Mouse (Mus musculus) neural tube, embryonic 14.5 days (tissue): Measurements from ENCODE around the gene Mthfd1. TPM values are rescaled to one million over a fixed set of nuclear protein-coding genes. Genes with fewer than 3 reads are reported as not detected.

ENCODE experiments used
- ATAC-seq: fragments of 200-750 bp; cut with Nextera tagmentation; 2 replicates; pipeline ENCODE4 v1.8.0; 2017; ENCODE audit warnings: low read depth, mild to moderate bottlenecking, moderate TSS enrichment, moderate library complexity
- H3K27ac ChIP-seq: fragments of 300-500 bp; sonication (generic); 2 replicates; pipeline ENCODE4 v1.5.1; 2014; ENCODE audit warnings: low read depth, mild to moderate bottlenecking, control low read depth, low read length, moderate library complexity, mixed read lengths
- H3K27me3 ChIP-seq: fragments of 300-500 bp; sonication (generic); 2 replicates; pipeline ENCODE4 v1.6.1; 2014; ENCODE audit warnings: low read length; ENCODE audit not compliant: control insufficient read depth, insufficient read depth
- H3K36me3 ChIP-seq: fragments of 300-500 bp; sonication (generic); 2 replicates; pipeline ENCODE4 v1.6.1; 2014; ENCODE audit warnings: low read length, mixed read lengths; ENCODE audit not compliant: control insufficient read depth, insufficient read depth
- H3K4me1 ChIP-seq: fragments of 300-500 bp; sonication (generic); 2 replicates; pipeline ENCODE4 v1.6.1; 2014; ENCODE audit warnings: low read length; ENCODE audit not compliant: control insufficient read depth, insufficient read depth
- H3K4me2 ChIP-seq: fragments of 300-500 bp; sonication (generic); 2 replicates; pipeline ENCODE4 v1.6.1; 2014; ENCODE audit warnings: mild to moderate bottlenecking, low read depth, low read length, control low read depth
- H3K4me3 ChIP-seq: fragments of 300-500 bp; sonication (generic); 2 replicates; pipeline ENCODE4 v1.5.1; 2014; ENCODE audit warnings: low read depth, low read length, control low read depth, mixed read lengths
- H3K9ac ChIP-seq: fragments of 300-500 bp; sonication (generic); replicated peaks from 2 replicates; pipeline ENCODE4 v1.6.1; 2014; ENCODE audit warnings: low read depth, mild to moderate bottlenecking, control low read depth, low read length, mixed read lengths
- H3K9me3 ChIP-seq: fragments of 300-500 bp; sonication (generic); 2 replicates; pipeline ENCODE4 v1.6.1; 2016; ENCODE audit warnings: low read length; ENCODE audit not compliant: control insufficient read depth
- WGBS: fragments of 180-500 bp; shearing (Covaris S2); extraction: QIAGEN DNeasy Blood & Tissue Kit; methylation state at CpG from one replicate; pipeline ENCODE4 v1.1.7; 2014; 5-methylcytosine and 5-hydroxymethylcytosine counted together
- polyA plus RNA-seq: library from polyadenylated mRNA; unstranded; fragments of >200 nt; fragmentation: Nextera tagmentation; extraction: Ambion mirVana; gene quantifications from 2 replicates; pipeline ENCODE4 v1.2.1, GENCODE M21; 2014

The Mthfd1 gene
- polyA plus RNA-seq, 1 experiment from 2014 or later: 26.8 TPM

DNA sequence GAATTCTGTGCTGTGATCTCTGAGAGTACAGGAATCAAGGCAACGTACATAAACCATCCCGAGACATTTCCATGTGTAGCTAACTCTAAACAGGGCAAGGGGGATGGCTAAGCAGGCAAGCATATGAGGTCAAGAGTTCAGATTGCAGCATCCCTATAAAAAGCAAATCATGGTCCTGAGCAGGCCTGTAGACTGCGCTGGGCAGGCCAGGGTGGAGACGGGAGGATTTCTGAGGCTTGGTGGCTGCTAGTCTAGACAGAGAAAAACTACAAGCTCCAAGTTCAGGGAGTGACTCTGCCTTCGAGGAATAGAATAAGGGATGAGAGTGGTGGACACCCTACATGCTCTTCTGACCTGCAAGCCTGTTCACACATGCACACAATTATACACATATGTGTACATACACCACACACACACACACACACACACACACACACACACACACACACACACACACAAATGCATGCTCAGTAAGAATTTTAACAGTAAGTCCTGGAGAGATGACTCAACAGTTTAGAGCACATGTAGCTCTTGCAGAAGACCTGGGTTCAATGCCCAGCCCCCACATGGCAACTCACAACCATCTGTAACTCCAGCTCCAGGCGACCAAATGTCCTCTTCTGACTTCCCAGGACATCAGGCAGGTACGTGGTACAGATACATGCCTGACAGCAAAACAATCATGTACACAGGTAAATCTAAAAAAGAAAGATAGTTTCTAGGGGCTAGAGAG, 15.1 kb upstream of the Mthfd1 start:
- Histone ChIP-seq H3K9me3 (no peaks in the 10 kb centered on the region), H3K9ac (no peak overlapping the region), H3K4me2 (no peak overlapping the region), H3K36me3 (no peaks in the 10 kb centered on the region), H3K4me3 (no peak overlapping the region), H3K27ac (no peak overlapping the region), H3K27me3 (no peaks in the 10 kb centered on the region), H3K4me1 (no peaks in the 10 kb centered on the region)
- ATAC-seq: no peak
- 75% methylated on average over 7 of the region's 7 CpGs for WGBS

DNA sequence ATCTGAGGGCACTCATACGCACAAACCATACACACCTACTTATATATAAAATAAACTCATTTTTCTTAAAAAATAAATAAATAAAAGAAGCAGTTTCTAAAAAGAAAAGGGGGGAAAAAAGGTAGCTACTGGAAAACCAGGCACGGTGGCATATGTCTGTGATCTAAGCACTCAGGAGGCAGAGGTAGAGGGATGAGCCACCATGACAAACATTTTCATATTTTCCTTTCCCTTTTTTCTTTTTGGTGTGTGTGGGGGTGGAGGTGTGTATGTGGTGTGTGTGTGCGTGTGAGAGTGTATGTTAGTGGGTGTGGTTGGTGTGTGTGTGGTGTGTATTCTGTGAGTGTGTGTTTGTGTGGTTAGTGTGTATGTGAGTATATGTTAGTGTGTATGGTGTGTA, 14.4 kb upstream of the Mthfd1 start:
- ATAC-seq: no peak
- no peak overlapping the region for H3K4me3 ChIP-seq
- WGBS: 88% methylated on average over 3 of the region's 3 CpGs
- no peaks in the 10 kb centered on the region for H3K4me1 ChIP-seq
- H3K27ac ChIP-seq: no peak overlapping the region
- H3K9ac ChIP-seq: no peak overlapping the region
- H3K27me3 ChIP-seq: no peaks in the 10 kb centered on the region
- no peak overlapping the region for H3K4me2 ChIP-seq
- no peaks in the 10 kb centered on the region for H3K36me3 ChIP-seq
- H3K9me3 ChIP-seq: no peaks in the 10 kb centered on the region

DNA sequence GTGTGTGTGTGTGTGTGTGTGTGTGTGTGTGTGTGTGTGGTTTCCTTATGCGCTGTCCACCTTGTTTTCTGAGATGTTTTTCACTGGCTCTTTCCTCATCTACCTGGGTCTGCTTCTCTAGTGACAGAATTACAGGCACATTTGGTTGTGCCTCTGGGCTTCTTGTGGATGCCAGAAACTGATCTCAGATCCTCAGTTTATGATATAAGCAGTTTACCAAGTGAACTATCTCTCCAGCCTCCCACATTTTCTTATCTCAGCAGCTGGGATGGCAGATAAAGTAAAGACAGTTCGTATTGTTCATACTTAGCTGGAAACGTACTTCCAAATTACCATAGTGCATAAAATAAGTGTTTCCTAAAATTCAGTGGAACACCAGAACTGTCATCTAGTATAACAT, 14.0 kb upstream of the Mthfd1 start:
- H3K4me2 ChIP-seq: no peak overlapping the region
- H3K36me3 ChIP-seq: no peaks in the 10 kb centered on the region
- no peak overlapping the region for H3K9ac ChIP-seq
- H3K9me3 ChIP-seq: no peaks in the 10 kb centered on the region
- no peak overlapping the region for H3K4me3 ChIP-seq
- ATAC-seq: no peak
- no peaks in the 10 kb centered on the region for H3K4me1 ChIP-seq
- WGBS: 91% methylated on average over 3 of the region's 3 CpGs
- H3K27me3 ChIP-seq: no peaks in the 10 kb centered on the region
- no peak overlapping the region for H3K27ac ChIP-seq

- no peak overlapping the region for H3K27ac ChIP-seq
- H3K27me3 ChIP-seq: no peaks in the 10 kb centered on the region
- no peaks in the 10 kb centered on the region for H3K4me1 ChIP-seq
- no peak overlapping the region for H3K4me3 ChIP-seq
- H3K9me3 ChIP-seq: no peaks in the 10 kb centered on the region
- H3K36me3 ChIP-seq: no peaks in the 10 kb centered on the region
- no peak overlapping the region for H3K4me2 ChIP-seq
- ATAC-seq: no peak
- no peak overlapping the region for H3K9ac ChIP-seq
- 67% methylated on average over 5 of the region's 5 CpGs for WGBS
These were observed 13.3 kb upstream of the Mthfd1 start for GRCm38 (mm10) chr12:76241833-76242232.

GRCm38 (mm10) chr12:76244981-76245380, 10.1 kb upstream of the Mthfd1 start:
- H3K4me1 ChIP-seq: no peaks in the 10 kb centered on the region
- H3K9ac ChIP-seq: no peak overlapping the region
- 93% methylated on average over 8 of the region's 8 CpGs for WGBS
- H3K36me3 ChIP-seq: no peaks in the 10 kb centered on the region
- H3K9me3 ChIP-seq: no peaks in the 10 kb centered on the region
- no peaks in the 10 kb centered on the region for H3K27me3 ChIP-seq
- H3K27ac ChIP-seq: no peak overlapping the region
- no peak for ATAC-seq
- no peak overlapping the region for H3K4me3 ChIP-seq
- no peak overlapping the region for H3K4me2 ChIP-seq

DNA sequence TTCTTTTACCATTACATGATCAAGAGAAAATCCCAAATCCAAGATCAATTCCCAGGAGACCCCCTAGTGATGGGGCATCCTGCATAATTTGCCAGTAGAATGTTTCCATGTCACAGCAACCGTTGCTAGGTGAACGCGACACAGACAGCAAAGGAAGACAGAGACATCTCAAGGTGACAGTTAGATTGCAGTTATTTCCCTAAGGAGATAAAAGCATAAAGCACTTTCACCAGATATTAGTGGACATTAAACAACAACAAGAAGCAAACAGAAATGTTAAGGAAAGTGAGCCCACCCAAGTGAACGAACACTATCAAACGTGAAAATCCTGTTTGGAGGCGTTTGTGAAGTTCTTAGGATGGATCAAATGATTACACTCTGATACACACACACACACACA, 8.5 kb upstream of the Mthfd1 start, which contains the start of gene Tex21:
TSS of gene Tex21 (minus strand) at position 101 of the 400 bp plus-strand sequence.
- Histone ChIP-seq H3K27me3 (no peaks in the 10 kb centered on the region), H3K4me1 (no peaks in the 10 kb centered on the region), H3K4me3 (no peak within 1 kb of the TSS), H3K4me2 (no peak within 1 kb of the TSS), H3K9me3 (no peaks in the 10 kb centered on the region), H3K27ac (no peak within 1 kb of the TSS), H3K36me3 (no peaks in the 10 kb centered on the region), H3K9ac (no peak within 1 kb of the TSS)
- 82% methylated on average over 6 of the region's 6 CpGs for WGBS
- no peak for ATAC-seq

DNA sequence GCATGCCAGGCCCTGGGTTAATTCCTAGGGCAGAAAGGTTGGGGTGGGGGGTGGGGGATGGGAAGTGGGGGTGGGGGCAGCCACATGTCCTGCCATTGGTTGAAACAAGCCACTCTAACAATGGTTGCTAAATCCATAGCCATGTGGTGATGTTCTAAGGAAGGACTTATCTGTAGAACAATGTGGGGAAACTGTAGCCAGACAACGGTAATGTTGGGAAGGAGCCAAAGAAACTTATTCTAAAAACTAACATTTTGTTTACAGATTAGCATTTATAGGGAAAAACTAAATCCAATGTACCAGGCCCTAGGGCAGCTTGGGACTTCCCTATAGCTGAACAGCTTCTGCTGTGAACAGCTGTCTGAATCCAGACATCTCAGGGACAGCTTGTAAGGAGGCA, 2.0 kb upstream of the Mthfd1 start:
- whole genome bisulfite sequencing: 90% methylated on average over 1 of the region's 1 CpGs
- no peak for ATAC-seq

GRCm38 (mm10) chr12:76253591-76253990, 1.5 kb upstream of the Mthfd1 start:
- Histone ChIP-seq H3K36me3 (no peaks in the 10 kb centered on the region), H3K27me3 (no peaks in the 10 kb centered on the region), H3K27ac (no peak overlapping the region), H3K9ac (no peak overlapping the region), H3K4me3 (no peak overlapping the region), H3K4me1 (peaks cover 9% of the 10 kb centered on the region), H3K9me3 (no peaks in the 10 kb centered on the region), H3K4me2 (no peak overlapping the region)
- no peak for ATAC-seq
- 97% methylated on average over 2 of the region's 2 CpGs for WGBS

More for the DNA sequence above, 2.0 kb upstream of the Mthfd1 start:
- Histone ChIP-seq H3K4me2 (no peak overlapping the region), H3K9ac (no peak overlapping the region), H3K27me3 (no peaks in the 10 kb centered on the region), H3K27ac (no peak overlapping the region), H3K9me3 (no peaks in the 10 kb centered on the region), H3K4me3 (no peak overlapping the region), H3K4me1 (peaks cover 9% of the 10 kb centered on the region), H3K36me3 (no peaks in the 10 kb centered on the region)

- H3K9me3 ChIP-seq: no peaks in the 10 kb centered on the region
- no peak overlapping the region for H3K9ac ChIP-seq
- no peak overlapping the region for H3K4me2 ChIP-seq
- no peaks in the 10 kb centered on the region for H3K36me3 ChIP-seq
- H3K4me3 ChIP-seq: no peak overlapping the region
- peaks cover 9% of the 10 kb centered on the region for H3K4me1 ChIP-seq
- H3K27me3 ChIP-seq: no peaks in the 10 kb centered on the region
- WGBS: 81% methylated on average over 8 of the region's 8 CpGs
- H3K27ac ChIP-seq: no peak overlapping the region
- no peak for ATAC-seq
These were observed 1.1 kb upstream of the Mthfd1 start for GRCm38 (mm10) chr12:76253991-76254390.
